Mouse (Mus musculus) embryonic stem cell, embryonic (primary cell): ENCODE results near the gene Gm42372.

Experiments
- CTCF ChIA-PET, 4 experiments: fragments of 300-600 bp in 2 of 4; fragments of 350-600 bp in 2 of 4; sonication (Branson Sonifier 250); formaldehyde crosslinking; loops; one replicate each; lab custom pipeline; 2022; ENCODE audit warnings: inconsistent platforms in 2 of 4; lab: Charles Lee
- POLR2A ChIA-PET, 4 experiments: fragments of 300-600 bp in 2 of 4; fragments of 350-600 bp in 2 of 4; sonication (Branson Sonifier 250); formaldehyde crosslinking; loops; one replicate each; lab custom pipeline; 2022; ENCODE audit warnings: antibody characterized with exemption in 4 of 4, inconsistent platforms in 1 of 4; lab: Charles Lee

Gm42372 gene

GRCm38 (mm10) chr7:16982859-16983568 lies at the start of gene Gm42372:
TSS of gene Gm42372 (plus strand) at chr7:16983086.
- POLR2A ChIA-PET: interaction anchor here (0.5 to 1.4 kb wide), 7 partner anchors 11 to 203 kb away, joined by 3 to 5 read pairs (median 4); no protein-coding TSS in a partner anchor
- CTCF ChIA-PET: interaction anchor here (0.6 to 1.5 kb wide), 8 partner anchors 11 to 175 kb away, joined by 3 to 5 read pairs (median 3); partner anchors contain the start of gene Pnmal2 (in 1 of the 4)

- POLR2A ChIA-PET: interaction anchor here in 2 of 4 experiments (0.9 to 1.2 kb wide), 3 partner anchors 38 to 119 kb away, joined by 3 to 4 read pairs (median 3); no protein-coding TSS in a partner anchor
- CTCF ChIA-PET: interaction anchor here (0.5 to 5.1 kb wide), 40 partner anchors 8 to 308 kb away, joined by 3 to 29 read pairs (median 4); partner anchors contain the start of genes Hif3a (in 2 of the 4), Dact3 (in 1 of the 4) and Pnmal1 (in 1 of the 4)
Observed at GRCm38 (mm10) chr7:16937312-16937711, 45.6 kb upstream of the Gm42372 start.

GRCm38 (mm10) chr7:16938117-16938791 lies 44.6 kb upstream of the Gm42372 start:
- POLR2A ChIA-PET: interaction anchor here in 1 of 4 experiments (0.6 to 1.0 kb wide), 2 partner anchors 13 to 32 kb away, joined by 3 read pairs; no protein-coding TSS in a partner anchor
- CTCF ChIA-PET: interaction anchor here in 3 of 4 experiments (1.3 to 5.1 kb wide), 6 partner anchors 11 to 309 kb away, joined by 3 to 29 read pairs (median 6); no protein-coding TSS in a partner anchor

DNA sequence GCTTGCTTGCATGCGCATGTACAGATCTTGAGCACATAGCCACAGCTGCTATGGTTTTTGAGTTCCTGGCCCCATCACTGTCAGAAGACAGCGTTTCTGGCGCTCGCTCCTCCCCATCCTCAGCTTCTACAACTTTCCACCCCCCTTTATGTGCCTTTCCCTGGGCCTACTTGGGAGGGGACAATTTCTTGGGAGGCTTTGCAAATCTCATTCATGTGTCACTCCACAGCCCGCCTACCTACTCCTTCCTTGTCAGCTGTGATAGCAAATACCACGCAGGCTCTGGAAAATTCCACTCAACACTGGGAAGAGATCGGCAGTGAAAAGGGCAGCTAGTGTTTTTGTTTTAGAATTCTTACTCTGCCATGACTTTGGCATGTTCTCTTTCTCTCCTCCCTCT lies 42.6 kb upstream of the Gm42372 start:
- ChIA-PET CTCF (interaction anchor here in 3 of 4 experiments (0.6 to 5.1 kb wide), 7 partner anchors 8 to 1934 kb away, joined by 3 to 29 read pairs (median 5); partner anchors contain the start of gene Gng8 (in 1 of the 3)), POLR2A (interaction anchor here in 2 of 4 experiments (0.8 to 1.0 kb wide), 2 partner anchors 22 to 1367 kb away, joined by 3 to 5 read pairs; no protein-coding TSS in a partner anchor)

DNA sequence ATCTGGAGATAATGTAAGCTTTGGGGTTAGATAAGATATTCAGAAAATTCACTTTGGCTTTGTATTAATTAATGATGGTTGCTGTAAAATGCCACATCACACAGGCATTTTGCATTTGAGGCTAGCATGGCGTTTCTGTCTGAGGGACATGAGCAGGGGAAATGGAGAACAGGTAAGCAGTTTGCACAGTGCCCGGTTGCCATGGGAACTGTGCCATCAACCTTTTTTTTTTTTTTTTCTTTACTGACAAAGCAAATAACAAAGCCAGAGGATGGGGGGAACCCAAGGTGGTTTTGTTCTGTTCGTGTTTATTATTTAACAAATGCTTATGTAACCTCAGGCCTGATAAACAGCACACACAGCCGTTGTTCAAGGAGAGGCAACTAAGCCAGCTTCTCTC lies 40.0 kb upstream of the Gm42372 start:
- CTCF ChIA-PET: interaction anchor here in 2 of 4 experiments (1.6 to 6.0 kb wide), 2 partner anchors 10 kb away, joined by 3 to 47 read pairs; no protein-coding TSS in a partner anchor
- POLR2A ChIA-PET: interaction anchor here in 1 of 4 experiments (1.9 kb wide), 1 partner anchor 10 kb away, joined by 4 read pairs; no protein-coding TSS in a partner anchor

- POLR2A ChIA-PET: interaction anchor here (0.6 to 2.2 kb wide), 19 partner anchors 9 to 152 kb away, joined by 3 to 12 read pairs (median 4); partner anchors contain the start of gene Pnmal1 (in 1 of the 4)
- CTCF ChIA-PET: interaction anchor here (0.6 to 6.0 kb wide), 20 partner anchors 9 to 122 kb away, joined by 3 to 47 read pairs (median 3); partner anchors contain the start of genes Gm42372 (in 1 of the 4) and Gng8 (in 1 of the 4)
Observed at GRCm38 (mm10) chr7:16944061-16944807, 38.7 kb upstream of the Gm42372 start, which contains the start of gene Pnmal2. TSS of gene Pnmal2 (plus strand) at chr7:16944682.

GRCm38 (mm10) chr7:16944808-16945315 lies 38.0 kb upstream of the Gm42372 start:
- ChIA-PET POLR2A (interaction anchor here (0.6 to 2.2 kb wide), 20 partner anchors 9 to 153 kb away, joined by 3 to 12 read pairs (median 4); partner anchors contain the start of gene Pnmal1 (in 1 of the 4)), CTCF (interaction anchor here (0.6 to 6.0 kb wide), 19 partner anchors 8 to 121 kb away, joined by 3 to 47 read pairs (median 4); partner anchors contain the start of gene Gm42372 (in 1 of the 4))

DNA sequence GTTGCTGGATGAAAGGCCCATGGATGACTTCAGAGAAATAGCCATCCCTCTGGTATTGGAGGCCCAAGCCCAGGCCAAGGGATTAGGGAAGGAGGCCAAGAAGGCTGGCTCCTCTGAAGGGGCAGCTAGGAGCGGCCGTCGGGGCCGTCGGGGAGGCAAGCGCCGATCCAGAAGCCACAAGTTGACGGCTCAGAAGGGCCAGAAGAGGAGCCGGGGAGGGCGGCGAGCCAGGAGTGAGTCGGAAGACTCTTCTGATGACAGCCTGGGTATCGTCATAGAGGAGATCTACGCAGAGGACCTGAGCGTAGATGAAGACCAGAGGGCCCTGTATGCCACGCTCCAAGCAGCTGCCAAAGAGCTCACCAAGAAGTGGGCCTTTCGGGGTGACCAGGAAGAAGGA lies 37.5 kb upstream of the Gm42372 start:
- ChIA-PET POLR2A (interaction anchor here in 3 of 4 experiments (0.9 to 2.2 kb wide), 13 partner anchors 10 to 153 kb away, joined by 3 to 12 read pairs (median 4); partner anchors contain the start of gene Pnmal1 (in 1 of the 3)), CTCF (interaction anchor here in 3 of 4 experiments (0.6 to 6.0 kb wide), 13 partner anchors 8 to 111 kb away, joined by 3 to 47 read pairs (median 4); no protein-coding TSS in a partner anchor)

DNA sequence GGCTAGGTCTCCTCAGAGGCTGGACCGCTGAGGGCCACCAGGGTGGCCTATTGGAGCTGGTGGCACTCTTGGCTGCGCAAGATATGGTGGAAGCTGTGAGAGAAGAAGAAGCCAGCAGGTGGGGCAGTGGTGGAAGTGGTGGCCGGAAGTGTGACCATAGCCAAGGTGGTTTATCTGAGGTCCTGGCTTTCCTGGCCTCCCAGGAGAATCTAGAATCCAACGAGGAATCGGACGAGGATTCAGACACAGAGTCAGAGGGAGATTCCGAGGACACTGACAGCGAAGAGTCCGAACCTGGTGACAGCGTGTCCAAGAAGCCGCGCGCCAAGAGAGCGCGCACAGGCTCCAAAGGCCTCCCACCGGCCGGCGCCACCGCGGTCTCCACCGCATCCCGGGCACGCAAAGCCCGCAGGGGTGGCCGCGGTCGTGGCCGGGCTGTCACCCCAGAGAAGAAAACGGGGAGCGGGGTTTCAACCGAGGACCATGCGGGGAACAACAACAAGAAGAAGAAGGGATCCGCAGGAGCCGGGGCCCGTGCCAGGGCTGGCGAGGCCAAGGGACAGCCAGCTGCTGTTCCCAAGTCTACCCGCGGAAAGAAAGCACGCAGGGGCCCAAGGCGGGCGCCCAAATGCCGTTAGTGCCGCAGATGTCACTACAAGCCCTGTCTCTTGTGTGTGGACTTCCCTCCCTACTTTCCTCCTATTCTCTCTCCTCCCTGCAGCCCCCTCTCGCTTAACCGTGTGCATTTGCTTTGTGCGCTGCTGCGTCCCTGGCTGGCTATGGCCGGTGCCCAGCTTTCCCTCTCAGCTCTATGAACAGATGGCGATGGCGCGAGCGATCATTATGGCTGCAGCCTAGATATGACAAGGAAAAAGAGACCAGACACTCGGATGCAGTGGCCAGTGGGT lies 36.2 kb upstream of the Gm42372 start:
- CTCF ChIA-PET: interaction anchor here in 3 of 4 experiments (0.9 to 6.0 kb wide), 15 partner anchors 10 to 127 kb away, joined by 3 to 47 read pairs (median 4); partner anchors contain the start of gene Psg16 (in 1 of the 3)
- POLR2A ChIA-PET: interaction anchor here in 2 of 4 experiments (0.6 to 1.5 kb wide), 4 partner anchors 14 to 105 kb away, joined by 3 to 6 read pairs (median 3); no protein-coding TSS in a partner anchor

DNA sequence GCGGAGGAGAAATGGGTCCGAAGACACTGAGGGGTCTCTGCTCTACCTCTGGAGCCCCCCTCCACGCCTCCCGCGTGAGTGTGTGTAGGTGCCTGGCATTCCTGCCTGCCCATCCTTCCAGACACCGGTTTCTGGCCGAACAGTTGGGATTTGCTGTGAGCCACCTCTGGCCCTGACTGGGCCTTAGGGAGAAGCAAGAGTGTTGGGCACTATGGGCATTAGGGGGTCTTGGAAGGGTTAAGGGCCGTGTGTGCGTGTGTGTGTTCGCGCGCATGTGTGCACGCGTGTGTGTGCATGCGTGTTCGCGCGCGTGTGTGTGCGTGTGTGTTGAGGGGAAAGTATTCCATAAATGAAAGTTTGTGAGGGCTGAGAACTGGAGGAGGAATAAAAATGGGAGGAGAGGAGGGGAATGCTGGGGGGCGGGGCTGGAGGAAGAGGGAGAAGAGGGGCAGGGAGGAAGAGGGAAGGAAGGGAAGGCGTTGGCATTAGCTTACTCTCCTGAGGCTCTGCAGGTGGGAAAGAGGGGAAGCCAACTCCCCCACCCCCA lies 35.5 kb upstream of the Gm42372 start:
- CTCF ChIA-PET: interaction anchor here in 3 of 4 experiments (0.5 to 6.0 kb wide), 11 partner anchors 8 to 119 kb away, joined by 3 to 47 read pairs (median 4); partner anchors contain the start of gene Gng8 (in 1 of the 3)
- POLR2A ChIA-PET: interaction anchor here in 3 of 4 experiments (0.7 to 4.8 kb wide), 3 partner anchors 20 to 47 kb away, joined by 3 to 24 read pairs (median 4); no protein-coding TSS in a partner anchor

- ChIA-PET CTCF (interaction anchor here in 3 of 4 experiments (0.5 to 6.0 kb wide), 10 partner anchors 9 to 118 kb away, joined by 3 to 47 read pairs (median 4); partner anchors contain the start of gene Gng8 (in 1 of the 3)), POLR2A (interaction anchor here in 2 of 4 experiments (1.0 to 4.8 kb wide), 2 partner anchors 46 to 47 kb away, joined by 4 to 24 read pairs; no protein-coding TSS in a partner anchor)
Observed at GRCm38 (mm10) chr7:16947959-16948361, 34.9 kb upstream of the Gm42372 start.

- ChIA-PET POLR2A (interaction anchor here in 2 of 4 experiments (1.4 to 4.8 kb wide), 2 partner anchors 18 to 46 kb away, joined by 3 to 24 read pairs; no protein-coding TSS in a partner anchor), CTCF (interaction anchor here (0.6 to 5.2 kb wide), 12 partner anchors 8 to 138 kb away, joined by 3 to 111 read pairs (median 10); partner anchors contain the start of gene Gng8 (in 1 of the 4))
Observed at GRCm38 (mm10) chr7:16948923-16949458, 33.9 kb upstream of the Gm42372 start.

DNA sequence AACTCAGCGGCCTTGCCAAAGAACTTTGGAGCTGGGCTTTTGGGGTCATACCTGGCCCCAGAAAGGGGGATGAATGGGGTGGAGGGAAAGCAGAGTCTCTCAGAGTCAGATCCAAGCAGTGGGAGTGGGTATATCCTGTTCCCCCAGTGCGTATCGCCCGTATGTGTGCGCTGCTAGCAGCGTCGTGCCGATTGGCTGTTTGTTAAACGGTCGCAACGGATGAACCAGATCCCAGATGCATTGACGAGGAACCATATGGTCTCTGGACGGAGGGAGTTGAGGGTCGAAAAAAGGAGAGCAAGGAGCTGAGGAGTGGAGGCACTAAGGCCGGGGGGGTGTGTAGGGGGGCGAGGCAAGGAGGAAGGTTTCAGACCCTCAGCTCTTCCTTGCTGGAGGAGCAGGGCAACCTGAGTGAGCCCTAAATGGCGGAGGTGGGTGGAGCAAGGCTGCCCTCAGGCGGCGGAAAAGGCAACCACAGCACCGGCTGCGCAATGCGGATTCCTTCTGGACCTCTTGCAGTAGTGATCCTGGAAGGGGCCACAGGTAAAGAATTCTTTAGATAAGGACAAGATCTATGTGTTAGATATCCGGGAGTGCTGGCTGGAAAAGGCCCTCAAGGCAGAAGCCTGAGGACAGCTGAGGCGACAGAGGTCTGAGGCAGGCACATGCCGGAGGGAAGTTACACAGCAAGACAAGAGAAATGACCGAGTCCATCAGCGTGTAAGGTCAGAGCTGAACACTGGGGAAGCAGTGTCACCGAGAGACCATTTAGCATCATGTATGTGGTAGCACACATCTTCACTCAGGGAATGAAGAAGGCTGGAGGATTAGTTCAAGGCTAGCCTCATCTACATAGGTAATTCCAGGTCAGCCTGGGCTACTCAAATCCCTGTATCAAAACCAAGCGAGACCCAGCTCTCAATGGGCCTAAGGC lies 32.7 kb upstream of the Gm42372 start:
- ChIA-PET CTCF (interaction anchor here (0.5 to 5.2 kb wide), 46 partner anchors 10 to 1046 kb away, joined by 3 to 111 read pairs (median 6); partner anchors contain the start of genes Pnmal1 (in 2 of the 4), Calm3 (in 1 of the 4), Dact3 (in 1 of the 4) and Gng8 (in 1 of the 4)), POLR2A (interaction anchor here in 3 of 4 experiments (0.7 to 4.8 kb wide), 16 partner anchors 15 to 1000 kb away, joined by 3 to 24 read pairs (median 4); partner anchors contain the start of gene Gng8 (in 1 of the 3))
